Mouse (Mus musculus): ENCODE results near the gene Mvb12a.

DNA sequence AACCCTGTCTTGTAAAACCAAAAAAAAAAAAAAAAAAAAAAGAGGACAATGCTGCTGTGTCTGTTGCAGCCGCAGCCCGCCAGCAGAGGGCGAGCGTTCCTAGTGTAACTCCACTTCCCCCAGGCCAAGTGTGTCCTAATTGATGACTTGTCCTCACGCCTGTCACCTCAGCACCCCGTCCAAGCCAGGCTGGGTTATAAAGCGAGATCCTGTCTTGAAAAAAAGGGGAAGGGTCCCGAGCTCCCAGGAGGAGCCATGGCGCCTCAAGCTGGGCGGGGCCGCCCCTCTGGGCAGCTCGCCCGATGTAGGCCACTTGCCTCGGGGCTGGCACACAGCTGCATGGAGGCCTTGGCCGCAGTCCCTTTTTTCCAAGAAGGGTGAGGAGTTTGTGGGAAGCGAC is 47.7 kb upstream of the Mvb12a start:
- TF ChIP-seq POLR2A (IDR thresholded peaks at IDR 0.05; ENCODE audit: extremely low read depth, insufficient read depth, low read length) (no peak), CTCF (IDR thresholded peaks at IDR 0.05; ENCODE audit: extremely low read depth, insufficient read depth, low read length) (peak; percentile 55)
